Mouse (Mus musculus) CD4-positive, CD25-positive, alpha-beta regulatory T cell, adult 2 months (primary cell): Measurements from ENCODE around the gene Anpep.
"Not testable (repeated sequence)": the region's sequence is repeated elsewhere in the genome, so short reads cannot be mapped to it uniquely, and the experiment has no call there.

Source experiments
- DNase-seq: peaks from one replicate; pipeline ENCODE4 v3.0.0-alpha.2; 2012; ENCODE audit warnings: low read depth, low spot score

Gene Anpep

GRCm38 (mm10) chr7:79810611-79811506 lies 50.0 kb downstream of the Anpep start, which contains the start of gene Mesp2:
TSS of gene Mesp2 (plus strand) at chr7:79810727.
- peak; percentile 92 for DNase-seq

- no peak for DNase-seq
These were observed 52.3 kb downstream of the Anpep start for GRCm38 (mm10) chr7:79808561-79808960.

GRCm38 (mm10) chr7:79803887-79804286 lies 57.0 kb downstream of the Anpep start:
- DNase-seq = no peak

GRCm38 (mm10) chr7:79802037-79802436 lies 58.8 kb downstream of the Anpep start:
- DNase-seq = no peak

- DNase-seq = no peak
These were observed 59.5 kb downstream of the Anpep start for GRCm38 (mm10) chr7:79801391-79801790.

GRCm38 (mm10) chr7:79800336-79800735 lies 60.5 kb downstream of the Anpep start:
- DNase-seq = no peak

DNA sequence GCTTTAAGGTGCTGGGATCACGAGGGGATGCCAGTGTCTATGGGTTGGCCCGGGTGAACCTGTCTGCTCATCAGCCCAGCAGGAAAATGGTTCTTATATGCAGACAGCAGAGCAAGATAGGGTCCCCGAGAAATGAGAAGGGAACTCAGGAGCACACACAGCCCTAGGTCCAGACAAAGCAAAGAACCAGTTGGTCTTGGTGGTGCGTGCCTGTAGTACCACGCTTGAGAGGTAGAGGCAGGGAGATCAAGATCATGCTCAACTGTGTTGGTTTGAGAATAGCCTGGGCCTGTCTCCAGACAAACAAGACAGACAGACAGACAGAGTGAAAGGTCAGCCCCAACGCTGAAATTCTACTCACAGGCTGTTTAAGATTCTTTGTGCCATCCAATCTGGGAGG lies 61.4 kb downstream of the Anpep start:
- DNase-seq = no peak

- peak; percentile 75 for DNase-seq
These were observed 61.8 kb downstream of the Anpep start for GRCm38 (mm10) chr7:79799048-79799447.

GRCm38 (mm10) chr7:79798606-79799005 lies 62.3 kb downstream of the Anpep start:
- DNase-seq = no peak

DNA sequence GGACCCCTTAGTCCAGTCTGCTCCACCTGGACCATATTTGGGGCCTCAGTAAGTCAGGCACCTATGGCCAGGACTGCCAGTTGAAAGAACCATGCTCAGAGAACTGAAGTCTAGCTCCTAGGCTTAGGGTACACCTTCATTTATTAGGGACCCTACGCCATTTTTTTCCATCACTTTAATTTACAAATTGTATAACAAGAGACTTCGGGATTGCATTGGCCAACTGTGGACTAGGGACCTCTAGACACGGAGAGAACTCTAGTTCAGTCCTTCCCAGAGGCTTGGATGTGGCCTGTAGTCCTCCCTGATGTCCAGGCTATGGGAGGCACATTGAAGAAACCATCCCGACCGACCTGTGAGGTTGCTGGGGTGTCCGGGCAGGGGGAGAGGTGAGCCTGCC lies 67.2 kb downstream of the Anpep start, which contains the start of gene Mesp1:
TSS of gene Mesp1 (minus strand) at position 101 of the 400 bp plus-strand sequence.
- no peak for DNase-seq

GRCm38 (mm10) chr7:79792635-79793421 lies 68.0 kb downstream of the Anpep start:
- DNase-seq = peak; percentile 59

- DNase-seq = not testable (repeated sequence)
These were observed 71.0 kb downstream of the Anpep start for GRCm38 (mm10) chr7:79789812-79790211.

DNA sequence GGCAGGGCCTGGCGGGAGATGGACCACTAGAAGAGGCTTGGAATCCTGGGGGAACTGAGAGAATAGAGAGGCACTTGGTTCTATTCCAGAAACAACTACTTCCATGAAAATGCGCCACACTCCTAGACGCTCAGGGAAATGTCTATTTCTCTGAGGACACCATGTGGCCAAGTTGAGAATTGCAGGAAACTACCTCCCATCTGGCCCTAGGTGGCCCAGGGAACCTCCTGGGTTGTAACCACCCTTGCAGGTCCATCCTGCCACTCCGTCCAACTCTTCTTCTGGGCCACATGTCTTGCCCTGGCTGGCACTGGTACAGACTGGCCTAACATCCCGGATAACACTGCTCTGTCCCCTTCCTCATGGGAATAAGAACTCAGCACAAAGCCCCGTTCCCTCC lies 74.6 kb downstream of the Anpep start:
- peak; percentile 76 for DNase-seq

- no peak for DNase-seq
These were observed 78.4 kb downstream of the Anpep start for GRCm38 (mm10) chr7:79782516-79782855.

DNA sequence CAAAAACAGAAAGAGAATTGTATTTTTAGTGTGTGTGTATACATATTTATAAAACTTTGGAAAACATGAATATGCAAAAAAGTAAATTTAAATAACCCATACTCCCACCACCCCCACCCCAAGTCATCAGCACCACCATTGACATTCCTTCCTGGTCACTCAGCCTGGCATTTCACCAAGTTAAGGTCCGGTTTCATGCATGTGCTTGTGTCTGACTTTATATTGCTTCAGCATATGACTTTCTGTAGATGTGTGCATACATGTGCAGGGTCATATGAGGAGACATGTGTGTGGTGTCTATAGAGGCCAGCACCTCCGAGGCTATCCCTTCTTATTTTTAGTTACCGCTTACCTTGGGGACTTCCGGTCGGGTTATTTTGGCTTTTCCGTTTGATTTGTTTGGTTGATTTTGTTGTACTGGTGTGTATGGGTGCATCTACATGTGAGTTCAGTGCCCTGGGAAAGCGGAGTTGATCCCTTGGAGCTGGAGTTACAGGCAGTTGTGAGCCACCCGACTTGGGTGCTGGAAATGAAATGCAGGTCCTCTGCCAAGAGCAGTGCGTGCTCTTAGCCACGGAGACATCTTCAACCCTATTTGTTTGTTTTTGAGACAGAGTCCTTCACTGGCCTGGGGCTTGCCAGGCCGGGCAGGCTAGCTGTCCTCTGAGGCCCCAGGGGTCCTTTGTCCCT lies 78.9 kb downstream of the Anpep start:
- no peak for DNase-seq

- peak; percentile 84 for DNase-seq
These were observed 79.9 kb downstream of the Anpep start for GRCm38 (mm10) chr7:79780647-79781626.
